Mouse (Mus musculus) WW6 (cell line): ENCODE measurements around the gene Nav2.

Experiments used
- DNase-seq: peaks from one replicate; pipeline ENCODE4 v3.0.0-alpha.2; 2013; ENCODE audit warnings: low read depth, low spot score

Nav2 gene

DNA sequence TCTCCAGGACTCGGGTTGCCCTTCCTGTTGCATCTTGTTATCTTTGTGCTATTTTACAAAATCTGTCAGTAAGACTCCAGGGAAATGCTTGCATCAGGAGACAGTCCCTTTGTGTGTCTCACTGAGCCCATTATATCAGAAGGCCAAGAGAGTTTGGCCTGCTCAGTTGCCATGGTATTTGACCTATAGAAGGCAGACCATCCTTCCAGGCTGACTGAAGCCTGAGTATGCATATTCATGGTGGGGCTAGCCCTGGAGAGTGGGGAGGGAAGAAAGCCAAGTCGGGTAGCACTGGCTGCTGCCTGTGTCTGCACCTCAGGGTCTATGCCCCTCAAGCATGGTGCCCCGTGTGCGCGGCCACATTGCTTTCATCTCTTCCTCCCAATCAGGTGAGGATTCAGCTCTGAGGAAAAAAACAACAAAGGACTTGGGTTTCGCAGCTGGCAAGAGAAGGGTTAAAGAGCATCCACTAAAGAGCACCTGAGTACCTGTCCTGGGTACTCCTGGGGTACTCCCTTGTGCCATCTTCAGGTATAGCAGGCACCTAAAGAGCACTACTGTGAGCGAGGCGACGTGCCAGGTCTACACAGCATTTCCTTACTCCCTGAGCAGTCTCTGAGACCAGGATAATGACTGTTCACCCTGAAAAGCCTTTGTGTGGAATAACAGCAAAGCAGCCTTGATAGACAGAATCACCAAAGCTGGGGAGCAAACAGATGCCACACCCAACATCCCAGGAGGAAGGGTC is 144.5 kb downstream of the Nav2 start:
- no peak for DNase-seq

DNA sequence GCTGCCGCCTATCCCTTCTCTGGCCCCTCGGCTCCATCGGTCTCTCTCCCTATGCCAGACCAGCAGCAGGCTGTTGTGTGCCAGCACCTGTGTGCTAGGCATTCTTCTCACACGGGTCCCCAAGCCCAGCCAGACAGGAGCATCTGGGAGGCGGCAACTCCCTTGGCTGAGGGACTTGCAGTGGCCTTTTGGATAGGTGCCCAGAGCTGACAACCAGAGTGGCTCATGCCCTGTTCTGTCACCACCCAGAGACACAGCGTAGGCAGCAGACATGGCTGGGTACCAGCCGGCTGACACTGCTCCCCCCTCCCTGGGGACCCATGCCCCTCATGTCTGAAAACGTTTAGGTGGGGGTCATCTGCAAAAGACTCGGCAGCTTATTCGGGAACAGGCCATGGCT is 146.8 kb downstream of the Nav2 start:
- DNase-seq: no peak

DNA sequence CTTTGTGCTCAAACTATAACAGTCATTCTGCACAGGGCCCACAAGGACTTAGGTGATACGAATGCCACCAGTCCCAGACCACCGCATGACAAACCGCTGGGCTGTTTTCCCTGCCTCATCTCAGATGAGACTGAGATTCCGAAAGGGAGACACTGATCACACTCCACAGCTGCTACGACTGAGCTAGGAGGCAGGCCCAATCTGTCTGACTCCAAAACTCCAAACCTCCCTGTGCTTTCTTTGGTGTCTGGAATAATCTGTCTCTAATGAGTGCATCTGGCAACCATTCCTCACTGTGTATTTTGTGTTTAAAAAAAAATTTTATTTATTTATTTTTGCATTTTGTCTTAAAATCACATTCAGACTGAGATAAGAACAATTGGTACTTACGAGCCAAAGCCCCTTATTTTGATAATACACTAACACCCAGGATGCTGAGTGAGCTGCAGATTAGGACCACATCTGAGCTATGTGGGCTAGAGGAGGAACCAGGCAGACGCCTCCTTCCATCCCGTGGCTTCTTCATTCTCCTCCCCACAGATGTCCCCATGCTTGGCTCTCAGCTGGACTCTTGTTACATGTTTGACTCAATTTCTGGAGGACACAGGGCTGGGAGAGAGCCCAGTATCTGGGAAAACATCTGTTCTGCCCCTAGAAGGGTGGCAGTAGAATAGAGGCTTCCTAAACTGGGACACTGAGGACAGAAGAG is 149.9 kb downstream of the Nav2 start:
- DNase-seq: no peak

DNA sequence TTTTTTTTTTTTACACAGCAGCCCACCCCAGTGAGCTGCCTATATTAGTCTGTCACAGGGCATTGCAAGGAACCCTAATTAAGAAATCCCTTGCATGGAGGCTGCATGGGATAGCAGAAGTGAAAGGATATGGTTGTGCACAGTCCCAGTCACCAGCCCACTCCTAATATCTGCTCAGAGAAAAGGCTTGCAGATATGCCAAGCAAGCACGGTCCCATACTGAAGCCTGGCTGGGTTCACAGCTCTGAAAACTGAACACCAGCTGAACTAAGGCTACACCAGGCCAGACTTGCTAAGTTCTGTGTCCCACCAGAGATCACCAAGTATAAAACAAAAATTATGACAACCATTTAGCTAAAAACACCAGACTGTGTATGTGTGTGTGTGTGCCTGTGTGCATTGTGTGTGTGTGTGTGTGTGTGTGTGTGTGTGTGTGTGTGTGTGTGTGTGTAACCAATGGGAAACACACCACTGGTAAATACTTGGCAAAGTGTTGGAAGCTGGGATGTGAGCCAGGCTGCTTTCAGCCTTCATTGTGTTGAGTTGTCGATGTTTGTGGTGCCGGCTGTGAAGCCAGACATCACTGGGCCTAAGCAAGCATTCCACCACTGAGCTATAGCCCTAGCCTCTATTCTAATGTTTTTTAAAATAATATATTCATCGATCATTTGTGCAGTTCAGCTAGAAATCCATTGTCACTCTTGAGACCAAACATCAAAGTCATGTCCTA is 156.4 kb downstream of the Nav2 start:
- no peak for DNase-seq

DNA sequence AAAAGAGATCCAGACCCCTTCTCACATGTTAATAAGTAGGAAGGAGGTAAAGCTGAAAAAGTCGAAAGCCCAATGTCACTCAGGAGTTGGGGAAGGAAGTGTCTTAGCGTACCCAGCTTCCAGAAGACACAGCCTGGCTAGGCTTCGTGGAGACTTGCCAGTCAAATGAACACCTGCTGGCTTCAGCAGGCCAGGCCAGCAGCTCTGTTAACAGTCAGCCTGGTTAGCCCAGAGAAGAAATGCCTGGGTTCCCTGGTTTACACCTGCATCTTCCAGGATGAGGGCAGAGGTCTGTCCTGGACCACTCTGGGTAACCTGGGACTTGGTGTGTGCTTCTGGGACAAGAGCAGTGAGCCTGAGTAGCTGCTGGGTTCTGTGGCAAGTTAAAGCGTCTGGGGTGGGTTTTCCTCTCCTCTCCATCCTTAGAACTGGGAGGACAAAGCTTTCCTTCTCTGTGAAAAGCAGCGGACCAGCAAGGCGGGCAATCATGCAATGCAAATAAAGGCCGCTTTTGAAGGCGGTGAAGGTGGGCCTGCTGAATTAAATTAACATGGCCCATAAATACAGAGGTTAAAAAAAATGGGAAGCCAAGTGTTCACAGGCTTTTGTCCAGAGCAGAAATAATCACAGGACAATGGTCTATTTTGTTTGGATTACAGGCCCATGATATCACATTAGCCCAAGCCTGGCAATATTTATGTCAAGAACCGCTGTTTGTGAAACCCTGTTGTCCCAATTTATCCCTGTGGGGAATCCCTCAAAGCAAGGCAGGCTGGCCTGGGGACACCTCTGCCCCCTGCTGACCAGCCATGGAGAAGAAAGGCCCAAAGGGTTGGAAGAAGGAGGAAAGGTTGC is 157.3 kb downstream of the Nav2 start:
- no peak for DNase-seq

DNA sequence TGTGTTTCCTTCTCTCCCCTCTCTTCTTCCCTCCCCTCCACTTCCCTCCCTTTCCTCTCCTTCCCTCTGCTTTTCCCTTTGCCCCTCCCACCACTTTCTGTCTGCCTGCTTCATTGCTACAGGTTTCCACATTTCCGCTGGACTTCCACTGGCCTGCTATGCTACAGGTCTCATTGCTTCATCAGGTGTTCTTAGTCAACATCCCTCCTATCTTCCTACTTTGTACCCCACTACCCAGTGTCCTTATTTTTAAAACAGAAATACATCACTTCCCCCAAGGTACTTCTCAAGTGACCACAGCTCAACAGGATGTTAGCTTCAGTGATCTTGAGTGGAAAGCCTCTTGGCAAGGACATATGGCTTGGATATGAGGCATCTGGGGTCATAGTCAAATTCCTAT is 158.3 kb downstream of the Nav2 start:
- no peak for DNase-seq

DNA sequence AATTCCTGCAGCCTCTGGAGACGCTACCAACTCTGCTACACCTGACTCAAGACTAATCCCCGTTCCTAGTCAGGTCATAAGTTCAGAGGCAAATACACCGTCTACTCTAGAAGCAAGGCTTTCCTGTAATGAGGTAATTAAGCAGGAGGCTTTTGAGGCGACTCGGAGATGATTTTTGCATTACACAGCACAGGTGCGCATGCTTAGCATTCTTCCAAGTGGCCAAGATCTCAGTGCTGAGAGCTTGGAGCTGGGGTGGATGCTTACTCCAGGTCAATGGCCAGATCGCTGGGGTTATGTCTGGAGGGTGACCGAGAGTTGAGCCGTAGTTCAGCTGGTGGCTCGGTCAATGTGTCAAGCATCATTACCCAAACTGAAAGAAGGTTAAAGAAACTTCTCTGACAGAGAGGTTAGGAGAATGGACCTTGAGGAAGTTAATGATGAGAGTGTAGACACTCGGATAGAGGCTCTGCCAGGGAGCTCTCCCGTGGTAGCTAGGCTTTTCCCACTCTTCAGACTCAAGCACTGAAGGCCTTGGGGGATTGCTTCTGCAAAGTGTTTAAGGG is 161.0 kb downstream of the Nav2 start:
- no peak for DNase-seq

DNA sequence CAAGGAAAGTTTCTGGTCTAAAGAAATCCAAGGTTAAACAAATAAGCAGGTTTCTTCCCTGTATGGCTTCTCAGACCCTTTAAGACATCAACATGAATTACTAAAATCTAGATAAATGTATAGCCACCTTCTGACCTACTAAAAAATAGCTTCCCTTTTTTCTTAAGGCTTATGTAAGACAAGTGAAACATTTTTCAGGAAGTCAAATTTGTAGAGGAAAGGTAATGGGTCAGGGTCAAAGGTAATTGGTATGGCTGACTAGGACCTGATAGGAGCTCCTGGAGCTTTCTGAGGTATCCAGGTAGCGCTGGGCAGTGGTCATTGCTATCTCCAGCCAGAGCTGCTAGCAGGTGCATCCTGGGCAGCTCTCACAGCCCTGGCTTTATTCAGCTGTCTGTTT is 162.1 kb downstream of the Nav2 start:
- no peak for DNase-seq

DNA sequence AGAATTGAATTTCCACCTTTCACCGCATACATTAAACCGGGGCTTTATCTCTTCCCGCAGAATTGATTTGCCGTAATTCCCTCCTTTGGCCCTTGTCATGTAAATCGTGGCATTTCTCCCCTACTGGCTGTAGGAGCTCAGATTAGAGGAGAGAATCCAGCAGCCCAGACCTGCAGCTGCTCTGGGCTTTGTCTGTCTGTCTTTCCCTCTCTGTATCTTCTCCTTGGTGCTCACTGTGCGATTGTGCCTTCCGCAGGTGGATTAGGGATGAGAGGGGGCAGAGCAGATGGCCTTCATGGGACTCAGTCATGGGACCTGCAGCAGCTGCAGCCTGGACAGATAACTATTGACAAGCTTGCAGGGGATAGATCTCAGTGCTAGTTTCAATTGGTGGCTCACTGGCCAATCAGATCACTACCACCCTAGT is 162.6 kb downstream of the Nav2 start:
- no peak for DNase-seq

DNA sequence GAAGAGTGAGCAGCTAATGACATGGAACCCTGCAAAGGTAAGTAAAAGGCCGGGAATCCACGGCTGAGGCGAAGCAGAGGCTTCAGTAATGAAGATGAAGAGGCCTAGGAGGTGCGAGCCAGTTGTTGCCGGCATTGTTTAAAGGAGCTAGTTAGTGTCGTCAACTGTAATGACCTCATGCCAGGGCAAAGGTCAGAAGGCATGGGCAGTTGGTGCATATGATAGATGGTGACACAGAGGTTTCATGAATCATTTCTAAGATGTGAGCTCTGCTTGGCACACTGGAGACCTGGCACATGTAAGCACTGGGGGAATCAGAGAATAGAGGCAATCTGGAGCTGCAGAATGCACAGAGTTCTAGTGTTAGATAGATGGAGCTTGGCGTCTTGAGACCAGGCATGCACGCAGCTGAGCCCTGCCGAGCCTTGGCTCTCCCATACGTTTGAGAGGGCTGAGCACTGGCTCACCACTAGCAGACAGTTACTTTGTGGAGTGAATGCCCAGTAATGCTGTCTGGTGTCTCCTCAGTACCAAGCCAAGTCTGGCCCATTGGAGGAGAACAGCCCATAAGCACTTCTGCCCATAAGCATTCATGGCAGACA is 166.9 kb downstream of the Nav2 start:
- no peak for DNase-seq

DNA sequence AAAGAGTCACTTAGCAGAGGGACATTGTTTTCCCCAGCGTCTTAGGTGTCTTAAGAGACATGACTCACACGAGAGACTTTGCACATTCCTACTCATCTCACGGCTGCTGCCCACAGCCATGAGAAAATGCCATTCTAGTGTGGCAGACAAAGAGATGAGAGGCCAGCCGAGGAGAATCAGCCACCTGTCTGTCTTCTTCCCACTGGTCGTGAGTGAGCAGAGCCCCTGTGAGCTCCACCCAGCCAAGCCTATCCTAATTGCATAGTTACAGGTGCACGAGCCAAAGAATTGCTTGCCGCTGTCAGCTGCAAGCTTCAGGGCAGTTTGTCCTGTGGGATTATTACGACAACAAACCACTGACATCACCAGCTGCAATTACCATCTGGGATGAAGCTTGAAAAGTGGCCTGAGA is 167.8 kb downstream of the Nav2 start:
- no peak for DNase-seq

DNA sequence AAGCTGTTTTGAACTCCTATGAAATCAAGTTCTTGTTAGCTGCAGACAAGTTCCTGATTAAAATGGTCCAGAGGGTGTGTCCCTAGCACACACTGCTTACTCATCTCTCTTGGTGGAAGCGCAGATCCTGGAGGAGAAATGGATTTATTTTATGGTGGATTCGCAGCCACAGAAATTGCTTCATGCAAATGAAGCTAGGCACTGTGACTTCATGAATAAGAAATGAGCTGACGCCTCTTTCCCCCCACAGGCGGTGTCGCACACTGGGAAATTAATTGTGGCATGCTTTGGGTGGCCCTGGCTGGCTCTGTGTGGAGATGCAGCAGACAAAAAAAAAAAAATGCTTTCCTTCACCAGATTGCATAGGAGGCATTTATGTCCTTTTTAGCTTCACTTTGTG is 170.4 kb downstream of the Nav2 start:
- DNase-seq: no peak

DNA sequence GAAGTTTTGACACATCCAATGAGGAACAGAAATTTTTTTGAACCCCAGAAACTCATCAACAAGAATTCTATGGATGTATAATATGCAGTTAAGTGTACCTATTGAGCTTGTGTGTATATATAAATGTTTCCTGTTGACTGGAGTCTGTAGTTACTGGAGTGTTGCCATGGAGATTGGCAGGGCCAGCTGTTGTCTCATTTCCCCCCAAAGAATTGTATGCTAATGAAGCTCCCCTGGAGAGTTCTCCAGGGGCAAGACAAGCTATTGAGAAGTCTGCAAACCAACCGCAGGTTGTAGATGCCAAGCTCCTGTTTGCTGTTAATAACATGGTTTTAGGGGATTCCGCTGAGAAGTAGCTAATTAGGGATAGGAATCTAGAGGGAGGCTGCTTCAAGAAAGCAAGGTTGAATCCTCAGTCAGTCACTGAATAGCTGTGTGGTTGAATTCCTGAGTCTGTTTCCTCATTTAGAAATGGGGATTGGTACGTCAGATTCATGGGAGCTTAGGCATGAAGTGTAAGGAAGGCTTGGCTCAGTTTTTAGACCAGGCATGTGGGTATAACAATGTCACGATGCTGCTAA is 174.2 kb downstream of the Nav2 start:
- DNase-seq: no peak

DNA sequence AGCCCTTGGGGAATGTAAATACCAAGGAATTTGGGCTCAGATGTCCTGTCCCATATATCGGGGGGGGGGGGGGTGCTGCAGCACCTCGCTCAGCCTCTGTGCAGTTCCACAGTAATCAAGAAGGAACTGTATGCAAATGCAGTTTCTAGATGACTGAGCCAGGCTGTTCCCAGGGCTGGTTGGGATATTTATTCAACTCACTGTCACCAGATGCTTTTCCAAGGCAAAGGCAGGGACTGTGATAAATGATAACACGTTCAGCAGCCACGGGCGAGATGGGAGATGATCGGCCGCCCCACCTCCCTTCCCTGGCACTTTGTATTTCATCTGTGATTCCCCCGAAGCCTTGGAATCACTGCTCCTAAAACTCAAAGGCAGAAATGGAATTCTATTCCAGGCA is 176.3 kb downstream of the Nav2 start:
- DNase-seq: no peak

DNA sequence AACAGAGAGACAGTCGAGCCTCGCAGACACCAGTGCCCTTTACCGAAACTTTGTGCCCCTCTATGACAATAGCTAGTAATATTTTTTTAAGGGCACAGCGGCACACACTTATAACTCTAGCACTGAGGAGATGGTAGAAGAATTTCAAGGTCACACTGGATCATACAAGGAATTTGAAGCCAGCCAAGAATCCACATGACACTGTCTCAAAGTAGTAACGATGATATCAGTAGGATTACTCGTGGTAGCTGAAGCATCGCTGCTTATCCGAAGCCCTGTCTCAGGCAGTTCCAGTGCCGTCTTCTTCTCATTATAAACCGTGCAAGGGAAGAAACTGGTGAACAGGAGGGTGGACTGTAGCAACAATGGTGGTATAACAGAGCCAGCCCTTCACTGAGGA is 177.2 kb downstream of the Nav2 start:
- DNase-seq: no peak

DNA sequence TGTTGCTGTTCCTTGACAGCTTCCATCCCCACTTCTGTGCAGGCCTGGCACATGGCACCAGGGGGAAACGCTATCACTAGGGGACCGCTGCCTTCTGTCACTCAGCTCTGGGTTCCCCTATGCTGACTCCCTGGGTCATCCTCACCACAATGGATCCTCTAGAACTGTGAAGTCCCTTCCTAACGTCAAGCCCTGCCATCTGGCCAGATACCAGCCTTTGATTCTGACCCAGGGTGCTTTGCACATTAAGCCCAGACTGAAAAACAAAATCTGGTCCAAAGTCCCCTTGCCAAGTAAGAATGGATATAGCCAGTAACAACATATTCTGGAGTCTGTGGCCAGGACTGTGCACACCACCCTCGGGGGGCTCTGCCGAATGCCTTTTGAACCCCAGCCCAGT is 178.6 kb downstream of the Nav2 start:
- DNase-seq: no peak

DNA sequence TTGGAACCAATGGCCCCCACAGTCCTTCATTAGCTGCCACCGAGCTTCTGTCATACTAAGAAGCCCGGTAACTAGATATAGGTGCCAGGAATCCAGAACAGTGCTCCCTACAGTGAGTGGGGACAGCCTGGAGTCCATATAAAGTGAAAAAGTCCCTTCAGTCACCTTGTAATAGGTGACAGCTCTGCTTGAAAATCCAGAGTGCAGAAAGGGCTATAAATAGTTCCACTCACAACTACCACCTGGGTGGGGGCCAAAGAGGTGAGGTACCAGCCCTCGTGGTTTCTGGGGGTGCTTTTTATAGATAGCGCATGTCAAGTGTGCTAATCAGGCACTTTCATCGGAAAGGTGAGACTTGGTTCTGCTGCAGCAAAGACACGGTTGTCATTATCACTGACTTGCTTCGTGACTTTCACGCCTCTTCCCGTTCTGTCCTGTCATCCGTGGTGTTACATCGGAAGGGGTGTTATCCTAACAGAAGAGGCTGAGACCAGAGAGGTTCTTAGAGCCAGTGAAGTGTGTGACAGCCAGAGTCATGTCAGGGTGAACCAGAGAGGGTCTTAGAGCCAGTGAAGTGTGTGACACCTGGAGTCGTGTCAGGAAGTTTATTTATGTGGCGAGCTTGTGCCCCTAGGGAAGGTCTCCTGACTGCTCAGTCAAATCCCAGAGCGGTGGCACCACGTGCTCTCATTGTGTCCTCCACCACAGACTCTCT is 179.8 kb downstream of the Nav2 start:
- DNase-seq: no peak

DNA sequence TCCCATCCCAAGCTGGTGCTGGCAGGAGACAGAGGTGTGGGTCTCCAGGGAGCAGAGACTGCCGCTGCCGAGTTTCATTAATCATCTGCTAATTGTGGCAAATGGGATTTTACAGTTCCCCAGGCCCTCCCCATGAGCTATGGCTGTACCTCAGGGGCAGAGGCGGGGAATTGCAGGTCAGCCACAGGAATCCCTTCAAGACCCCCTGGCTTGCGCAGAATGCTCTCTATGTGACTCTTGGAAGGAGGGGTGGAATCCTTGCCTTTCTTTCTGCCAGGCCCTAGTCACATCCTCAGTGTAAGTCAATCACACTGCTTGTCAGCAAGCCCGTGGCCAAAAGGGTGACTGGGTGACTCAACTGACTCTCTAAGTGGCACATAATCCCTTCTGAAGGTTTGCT is 182.9 kb downstream of the Nav2 start:
- no peak for DNase-seq

DNA sequence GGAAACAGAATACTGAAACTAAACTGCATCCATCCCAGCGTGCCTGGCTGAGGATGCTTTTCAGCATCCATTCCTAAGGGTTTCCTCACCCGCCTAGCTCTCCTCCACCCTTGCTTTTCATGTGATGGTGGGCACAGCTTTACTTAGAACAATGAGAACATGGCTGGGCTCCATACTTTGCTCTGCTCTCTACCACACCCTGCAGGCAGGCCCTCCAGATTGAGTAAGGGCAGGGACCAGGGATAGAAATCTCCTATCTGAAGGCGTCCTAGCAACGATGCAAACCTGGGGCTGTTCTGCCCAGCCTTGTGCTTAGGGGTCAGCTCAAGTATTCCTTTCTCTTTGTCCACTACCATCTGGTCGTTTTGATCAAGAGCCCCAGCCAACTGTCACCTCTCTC is 183.4 kb downstream of the Nav2 start:
- no peak for DNase-seq

DNA sequence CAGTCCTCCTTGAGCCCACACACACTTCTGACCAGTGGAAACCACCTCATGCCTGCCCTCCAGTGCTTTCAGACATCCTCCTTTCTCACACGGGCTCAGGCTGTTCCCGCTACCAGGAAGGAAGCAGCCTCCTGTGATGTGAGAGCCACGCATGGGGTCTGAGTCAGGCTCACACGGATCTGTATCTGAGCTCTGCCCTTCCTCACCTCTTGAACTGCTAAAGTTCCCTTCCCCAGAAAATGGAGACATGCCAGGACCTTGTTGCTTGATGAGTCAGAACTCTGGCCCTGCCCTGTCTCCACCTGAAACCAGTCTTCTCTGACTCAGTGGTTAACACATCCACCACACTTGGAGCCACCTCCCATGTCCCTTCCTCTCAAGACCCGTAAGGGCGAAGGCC is 185.1 kb downstream of the Nav2 start:
- DNase-seq: no peak
